In genomic region chr10:39273426-39273825, GRCm38 (mm10) we compare ENCODE assay signal across 24 mouse cellular contexts.
DNase-seq lines count a peak whose midpoint lies in the region; ATAC-seq lines count a peak whose summit lies in the region.
"Had no signal": no experiment of that assay in that cellular context is flagged by ENCODE, and none has a peak within 500 bp of the region (broad histone marks: within the 10 kb centered on the region; RNA-seq: fewer than 3 reads in every experiment).

No protein-coding gene starts in this region.

- H3K27ac ChIP-seq in embryonic facial prominence, embryonic 14.5 days (replicated peaks; ENCODE audit: low read depth, low read length) = no peak overlapping the region
- no peak overlapping the region; the same call in 1 of the 2 replicates for H3K27ac ChIP-seq in embryonic facial prominence, embryonic 10.5 days (replicated peaks)
- peak overlapping the region; percentile 26; the same call in 1 of the 2 replicates for H3K27ac ChIP-seq in hindbrain, embryonic 10.5 days
- H3K27ac ChIP-seq in hindbrain, embryonic 14.5 days = no peak overlapping the region
- no peak overlapping the region for H3K27ac ChIP-seq in neural tube, embryonic 15.5 days (replicated peaks)
- H3K27ac ChIP-seq: embryonic facial prominence, embryonic 13.5 days; forebrain, embryonic 13.5 days; forebrain, embryonic 15.5 days had no signal

- H3K36me3 ChIP-seq in embryonic facial prominence, embryonic 14.5 days (ENCODE audit: control insufficient read depth, insufficient read depth, low read length) = no peaks in the 10 kb centered on the region
- no peaks in the 10 kb centered on the region for H3K36me3 ChIP-seq in embryonic facial prominence, embryonic 10.5 days (replicated peaks)
- H3K36me3 ChIP-seq in hindbrain, embryonic 10.5 days = no peaks in the 10 kb centered on the region
- H3K36me3 ChIP-seq in hindbrain, embryonic 14.5 days (replicated peaks; ENCODE audit: control insufficient read depth, insufficient read depth) = no peaks in the 10 kb centered on the region
- H3K36me3 ChIP-seq in neural tube, embryonic 15.5 days = no peaks in the 10 kb centered on the region
- H3K36me3 ChIP-seq: embryonic facial prominence, embryonic 13.5 days; forebrain, embryonic 15.5 days; G1E had no signal

- no peak overlapping the region for H3K9ac ChIP-seq in embryonic facial prominence, embryonic 14.5 days (ENCODE audit: low read depth, low read length)
- H3K9ac ChIP-seq in hindbrain, embryonic 14.5 days = no peak overlapping the region
- no peak overlapping the region for H3K9ac ChIP-seq in neural tube, embryonic 15.5 days (replicated peaks)
- H3K9ac ChIP-seq: embryonic facial prominence, embryonic 13.5 days; forebrain, embryonic 13.5 days; forebrain, embryonic 15.5 days; forebrain, postnatal 0 days had no signal

- no peak for DNase-seq in embryonic facial prominence, embryonic 14.5 days (ENCODE audit: low spot score)
- DNase-seq in embryonic facial prominence, embryonic 10.5 days (ENCODE audit: low spot score) = no peak
- no peak for DNase-seq in hindbrain, embryonic 10.5 days (ENCODE audit: low spot score)
- no peak for DNase-seq in hindbrain, embryonic 14.5 days (ENCODE audit: low spot score)
- no peak for DNase-seq in neural tube, embryonic 10.5 days (ENCODE audit: extremely low spot score, low spot score)
- DNase-seq: adrenal gland, adult 8-10 months; adrenal gland, postnatal 14 days; adrenal gland, postnatal 36 days; B cell, adult 2 months; cerebellum, adult 11-12 months; cerebellum, adult 2 months; cerebellum, adult 9-10 months; cerebellum, postnatal 10 days; cerebellum, postnatal 25 days; forebrain, postnatal 0 days had no signal

- H3K4me2 ChIP-seq in embryonic facial prominence, embryonic 14.5 days (ENCODE audit: low read depth, low read length) = no peak overlapping the region
- H3K4me2 ChIP-seq in hindbrain, embryonic 14.5 days (replicated peaks) = no peak overlapping the region
- H3K4me2 ChIP-seq in neural tube, embryonic 15.5 days = no peak overlapping the region
- H3K4me2 ChIP-seq: embryonic facial prominence, embryonic 13.5 days; forebrain, embryonic 13.5 days; forebrain, embryonic 15.5 days had no signal

- peaks cover 3% of the 10 kb centered on the region; the same call in 1 of the 2 replicates for H3K4me1 ChIP-seq in embryonic facial prominence, embryonic 14.5 days (ENCODE audit: control insufficient read depth, insufficient read depth, low read length)
- peaks cover 9% of the 10 kb centered on the region; the same call in 1 of the 2 replicates for H3K4me1 ChIP-seq in embryonic facial prominence, embryonic 10.5 days
- H3K4me1 ChIP-seq in hindbrain, embryonic 10.5 days (replicated peaks) = peaks cover 11% of the 10 kb centered on the region
- H3K4me1 ChIP-seq in hindbrain, embryonic 14.5 days (replicated peaks; ENCODE audit: control insufficient read depth, insufficient read depth, low read length) = no peaks in the 10 kb centered on the region
- H3K4me1 ChIP-seq in neural tube, embryonic 15.5 days = peaks cover 6% of the 10 kb centered on the region; the same call in 1 of the 2 replicates
- H3K4me1 ChIP-seq: embryonic facial prominence, embryonic 13.5 days; forebrain, embryonic 15.5 days had no signal

- 0 out of 2 replicates have a peak, but pooled peaks have one; percentile 53 for ATAC-seq in embryonic facial prominence, embryonic 14.5 days (ENCODE audit: low read depth)
- ATAC-seq in hindbrain, embryonic 14.5 days (ENCODE audit: low FRiP score) = no peak
- peak; percentile 31; the same call in 1 of the 2 replicates for ATAC-seq in neural tube, embryonic 15.5 days (ENCODE audit: low FRiP score)
- ATAC-seq: activated CD4-positive, CD25-positive, alpha-beta regulatory T cell, adult 4 months; CD4-positive, CD25-positive, alpha-beta regulatory T cell, adult 4 months; forebrain, embryonic 13.5 days; forebrain, embryonic 15.5 days; forebrain, postnatal 0 days; Patski had no signal

- no peaks in the 10 kb centered on the region for H3K27me3 ChIP-seq in embryonic facial prominence, embryonic 14.5 days (replicated peaks; ENCODE audit: control insufficient read depth, insufficient read depth, low read length)
- no peaks in the 10 kb centered on the region for H3K27me3 ChIP-seq in embryonic facial prominence, embryonic 10.5 days (replicated peaks; ENCODE audit: low read depth, poor library complexity, severe bottlenecking)
- H3K27me3 ChIP-seq in hindbrain, embryonic 10.5 days (ENCODE audit: insufficient read depth, poor library complexity, severe bottlenecking) = no peaks in the 10 kb centered on the region
- no peaks in the 10 kb centered on the region for H3K27me3 ChIP-seq in hindbrain, embryonic 14.5 days (ENCODE audit: control insufficient read depth, insufficient read depth, low read length)
- no peaks in the 10 kb centered on the region for H3K27me3 ChIP-seq in neural tube, embryonic 15.5 days (replicated peaks)
- H3K27me3 ChIP-seq: CH12.LX; embryonic facial prominence, embryonic 13.5 days; forebrain, embryonic 13.5 days; forebrain, embryonic 15.5 days; Patski had no signal

- H3K4me3 ChIP-seq in embryonic facial prominence, embryonic 14.5 days (ENCODE audit: low read depth, low read length) = no peak overlapping the region
- H3K4me3 ChIP-seq in embryonic facial prominence, embryonic 10.5 days = no peak overlapping the region
- H3K4me3 ChIP-seq in hindbrain, embryonic 10.5 days = no peak overlapping the region
- no peak overlapping the region for H3K4me3 ChIP-seq in hindbrain, embryonic 14.5 days (replicated peaks; ENCODE audit: low read length)
- H3K4me3 ChIP-seq in neural tube, embryonic 15.5 days (replicated peaks) = no peak overlapping the region
- H3K4me3 ChIP-seq: embryonic facial prominence, embryonic 13.5 days; forebrain, embryonic 13.5 days; forebrain, embryonic 15.5 days had no signal

- 71% methylated on average over 4 of the region's 4 CpGs for WGBS in embryonic facial prominence, embryonic 14.5 days
- WGBS in embryonic facial prominence, embryonic 10.5 days = 65% methylated on average over 4 of the region's 4 CpGs
- WGBS in hindbrain, embryonic 10.5 days = 71% methylated on average over 4 of the region's 4 CpGs
- 62% methylated on average over 4 of the region's 4 CpGs for WGBS in hindbrain, embryonic 14.5 days
- 65% methylated on average over 4 of the region's 4 CpGs for WGBS in neural tube, embryonic 15.5 days

- H3K9me3 ChIP-seq in embryonic facial prominence, embryonic 14.5 days (ENCODE audit: control insufficient read depth, low read length) = no peaks in the 10 kb centered on the region
- no peaks in the 10 kb centered on the region for H3K9me3 ChIP-seq in embryonic facial prominence, embryonic 10.5 days
- H3K9me3 ChIP-seq in hindbrain, embryonic 10.5 days = no peaks in the 10 kb centered on the region
- H3K9me3 ChIP-seq in hindbrain, embryonic 14.5 days (ENCODE audit: control insufficient read depth, low read length) = no peaks in the 10 kb centered on the region
- H3K9me3 ChIP-seq in neural tube, embryonic 15.5 days (replicated peaks) = no peaks in the 10 kb centered on the region
- H3K9me3 ChIP-seq: embryonic facial prominence, embryonic 13.5 days; forebrain, embryonic 13.5 days; forebrain, embryonic 15.5 days; G1E had no signal
